Mouse (Mus musculus): ENCODE measurements around the gene Ces1h.
"Not testable (repeated sequence)": the region's sequence is repeated elsewhere in the genome, so short reads cannot be mapped to it uniquely, and the experiment has no call there.

Ces1h gene

GRCm38 (mm10) chr8:93379625-93380024 lies at the start of gene Ces1h:
Gene Ces1h, minus strand, starts transcription at chr8:93379725.
- DNase-seq (ENCODE audit: low spot score in 2 of 2), result no peak

- DNase-seq (ENCODE audit: low spot score in 2 of 2), result no peak
These were observed 47.7 kb upstream of the Ces1h start for GRCm38 (mm10) chr8:93427195-93427594.

- no peak for DNase-seq (ENCODE audit: low spot score in 2 of 2)
These were observed 35.9 kb upstream of the Ces1h start for GRCm38 (mm10) chr8:93415387-93415786.

- no peak for DNase-seq (ENCODE audit: low spot score in 2 of 2)
These were observed 29.3 kb upstream of the Ces1h start for GRCm38 (mm10) chr8:93408830-93409229.

GRCm38 (mm10) chr8:93399698-93400097 lies 20.2 kb upstream of the Ces1h start:
- no peak for DNase-seq (ENCODE audit: low spot score in 2 of 2)

GRCm38 (mm10) chr8:93398044-93398443 lies 18.5 kb upstream of the Ces1h start:
- no peak for DNase-seq (ENCODE audit: low spot score in 2 of 2)

- DNase-seq (ENCODE audit: low spot score in 2 of 2), result not testable (repeated sequence)
These were observed 14.6 kb upstream of the Ces1h start for GRCm38 (mm10) chr8:93394079-93394619.

GRCm38 (mm10) chr8:93369481-93369880 lies 10.0 kb downstream of the Ces1h start:
- DNase-seq (ENCODE audit: low spot score in 2 of 2), result no peak

GRCm38 (mm10) chr8:93360113-93360512 lies 19.4 kb downstream of the Ces1h start:
- no peak for DNase-seq (ENCODE audit: low spot score in 2 of 2)

- DNase-seq (ENCODE audit: low spot score in 2 of 2), result no peak
These were observed 40.0 kb downstream of the Ces1h start for GRCm38 (mm10) chr8:93339531-93339930.

- DNase-seq (ENCODE audit: low spot score in 2 of 2), result no peak
These were observed 42.3 kb downstream of the Ces1h start, which contains the start of gene Ces1g for GRCm38 (mm10) chr8:93337207-93337606. Gene Ces1g, minus strand, starts transcription at chr8:93337308.

- no peak for DNase-seq (ENCODE audit: low spot score in 2 of 2)
These were observed 46.8 kb downstream of the Ces1h start for GRCm38 (mm10) chr8:93332703-93333102.

- DNase-seq (ENCODE audit: low spot score in 2 of 2), result no peak
These were observed 48.4 kb downstream of the Ces1h start for GRCm38 (mm10) chr8:93331151-93331550.

GRCm38 (mm10) chr8:93325123-93325522 lies 54.4 kb downstream of the Ces1h start:
- DNase-seq (ENCODE audit: low spot score in 2 of 2), result no peak

- DNase-seq (ENCODE audit: low spot score in 2 of 2), result no peak
These were observed 62.5 kb downstream of the Ces1h start for GRCm38 (mm10) chr8:93317031-93317430.

- no peak for DNase-seq (ENCODE audit: low spot score in 2 of 2)
These were observed 64.0 kb downstream of the Ces1h start for GRCm38 (mm10) chr8:93315557-93315956.
